Mouse (Mus musculus) liver, adult 2 months (tissue): ENCODE measurements at regions not wholly inside any gene's neighbourhood (a gene's known extent, or its start where the extent isn't known, plus 50 kb on each side); places are given as distances from the start of the nearest gene placed in this dataset.

Source experiments
- CTCF ChIP-seq: fragments of 200-500 bp; IDR thresholded peaks from 2 replicates; pipeline ENCODE4 v1.5.1; 2011; ENCODE audit warnings: low read depth, low read length, control low read depth
- POLR2A ChIP-seq: fragments of 200-500 bp; IDR thresholded peaks from 2 replicates; pipeline ENCODE4 v1.6.1; 2011; ENCODE audit warnings: low read length, control low read depth; ENCODE audit not compliant: insufficient read depth; ENCODE audit errors: extremely low read depth

DNA sequence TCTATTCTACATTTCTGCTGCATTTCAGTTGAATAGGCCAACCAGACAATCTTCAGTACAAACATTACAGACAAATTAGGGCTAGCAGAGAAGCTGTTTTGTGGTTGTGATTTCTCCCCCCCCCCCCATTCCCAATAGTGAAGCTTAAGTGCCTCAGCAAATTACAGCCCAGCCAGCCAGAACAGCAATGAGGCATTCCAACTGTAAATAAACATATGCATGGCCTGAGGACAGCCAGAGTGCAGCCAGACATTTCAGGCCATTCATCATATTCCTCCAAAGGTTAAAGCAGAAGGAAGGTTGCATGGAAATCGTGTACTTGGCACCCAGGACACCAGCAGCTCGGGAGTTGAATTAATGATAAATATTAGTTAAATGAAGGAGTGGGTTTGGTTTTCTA lies 116.6 kb upstream of the Pax6 start:
- TF ChIP-seq POLR2A (no peak), CTCF (no peak)
